Mouse (Mus musculus) cerebellum, adult 2 months (tissue): ENCODE data around the gene Rpusd3.

Experiments
- CTCF ChIP-seq: fragments of 200-500 bp; IDR thresholded peaks from 2 replicates; pipeline ENCODE4 v1.5.1; 2011; ENCODE audit warnings: low read depth, mild to moderate bottlenecking, control low read depth, low read length, moderate library complexity, borderline replicate concordance; ENCODE audit not compliant: insufficient read depth
- POLR2A ChIP-seq: fragments of 200-500 bp; IDR thresholded peaks from 2 replicates; pipeline ENCODE4 v1.6.1; 2011; ENCODE audit warnings: low read length, control low read depth, borderline replicate concordance; ENCODE audit not compliant: insufficient read depth

DNA sequence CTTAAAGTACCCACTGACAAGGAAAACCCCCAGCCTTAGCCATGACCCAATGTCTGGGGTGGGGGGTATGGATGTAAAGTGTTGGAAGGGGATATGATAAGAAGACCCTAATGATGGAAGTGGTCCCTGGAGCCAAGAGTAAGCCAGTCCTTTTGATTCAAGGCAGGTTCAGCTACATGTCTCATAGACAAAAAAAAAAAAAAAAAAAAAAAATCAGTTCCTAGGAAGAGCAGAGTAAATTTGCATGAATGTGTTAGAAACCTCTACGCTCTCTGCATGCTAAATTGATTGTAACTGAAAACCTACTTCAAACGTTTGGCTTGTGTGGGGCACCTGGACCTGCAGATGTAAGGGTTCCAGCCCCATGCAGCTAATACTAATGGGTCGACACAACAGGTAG is 12.7 kb upstream of the Rpusd3 start:
- TF ChIP-seq POLR2A (no peak), CTCF (no peak)
